Mouse (Mus musculus): ENCODE results near the gene Jph4.

Jph4 gene

GRCm38 (mm10) chr14:55116425-55117200 lies at the start of gene Jph4:
Gene Jph4 (minus strand): TSS chr14:55116935.
- peak; percentile 41 for DNase-seq (ENCODE audit: low read depth, low spot score)

GRCm38 (mm10) chr14:55164172-55164806 lies 47.6 kb upstream of the Jph4 start:
- no peak for DNase-seq (ENCODE audit: low read depth, low spot score)

- no peak for DNase-seq (ENCODE audit: low read depth, low spot score)
Observed at GRCm38 (mm10) chr14:55162168-55162567, 45.4 kb upstream of the Jph4 start.

- DNase-seq (ENCODE audit: low read depth, low spot score): peak; percentile 89
Observed at GRCm38 (mm10) chr14:55161098-55161634, 44.4 kb upstream of the Jph4 start.

- DNase-seq (ENCODE audit: low read depth, low spot score): no peak
Observed at GRCm38 (mm10) chr14:55160251-55161071, 43.7 kb upstream of the Jph4 start.

GRCm38 (mm10) chr14:55157322-55158065 lies 40.8 kb upstream of the Jph4 start:
- DNase-seq (ENCODE audit: low read depth, low spot score): no peak

- no peak for DNase-seq (ENCODE audit: low read depth, low spot score)
Observed at GRCm38 (mm10) chr14:55152951-55153481, 36.3 kb upstream of the Jph4 start.

- no peak for DNase-seq (ENCODE audit: low read depth, low spot score)
Observed at GRCm38 (mm10) chr14:55152174-55152573, 35.4 kb upstream of the Jph4 start.

GRCm38 (mm10) chr14:55150985-55151384 lies 34.2 kb upstream of the Jph4 start:
- DNase-seq (ENCODE audit: low read depth, low spot score): no peak

- no peak for DNase-seq (ENCODE audit: low read depth, low spot score)
Observed at GRCm38 (mm10) chr14:55149041-55149440, 32.3 kb upstream of the Jph4 start.

- DNase-seq (ENCODE audit: low read depth, low spot score): peak; percentile 66
Observed at GRCm38 (mm10) chr14:55148363-55148915, 31.7 kb upstream of the Jph4 start.

GRCm38 (mm10) chr14:55146829-55147401 lies 30.2 kb upstream of the Jph4 start:
- DNase-seq (ENCODE audit: low read depth, low spot score): no peak

GRCm38 (mm10) chr14:55146324-55146723 lies 29.6 kb upstream of the Jph4 start:
- no peak for DNase-seq (ENCODE audit: low read depth, low spot score)

- DNase-seq (ENCODE audit: low read depth, low spot score): no peak
Observed at GRCm38 (mm10) chr14:55139313-55139712, 22.6 kb upstream of the Jph4 start.

- DNase-seq (ENCODE audit: low read depth, low spot score): no peak
Observed at GRCm38 (mm10) chr14:55135676-55136075, 18.9 kb upstream of the Jph4 start.

- DNase-seq (ENCODE audit: low read depth, low spot score): no peak
Observed at GRCm38 (mm10) chr14:55126521-55126920, 9.8 kb upstream of the Jph4 start.

GRCm38 (mm10) chr14:55125711-55126110 lies 9.0 kb upstream of the Jph4 start:
- no peak for DNase-seq (ENCODE audit: low read depth, low spot score)

GRCm38 (mm10) chr14:55122359-55122758 lies 5.6 kb upstream of the Jph4 start:
- no peak for DNase-seq (ENCODE audit: low read depth, low spot score)

- peak; percentile 93 for DNase-seq (ENCODE audit: low read depth, low spot score)
Observed at GRCm38 (mm10) chr14:55121947-55122346, 5.2 kb upstream of the Jph4 start.

- DNase-seq (ENCODE audit: low read depth, low spot score): peak; percentile 54
Observed at GRCm38 (mm10) chr14:55119421-55120134, 2.8 kb upstream of the Jph4 start.
